Mouse (Mus musculus) spleen, adult 18-20 months (tissue): ENCODE measurements around the gene Cct3.
"Not testable (repeated sequence)": the region's sequence is repeated elsewhere in the genome, so short reads cannot be mapped to it uniquely, and the experiment has no call there.

Source experiments
- DNase-seq, 2 experiments: peaks; one replicate each; pipeline ENCODE4 v3.0.0; 2022; ENCODE audit warnings: mixed read lengths in 2 of 2

The Cct3 gene

DNA sequence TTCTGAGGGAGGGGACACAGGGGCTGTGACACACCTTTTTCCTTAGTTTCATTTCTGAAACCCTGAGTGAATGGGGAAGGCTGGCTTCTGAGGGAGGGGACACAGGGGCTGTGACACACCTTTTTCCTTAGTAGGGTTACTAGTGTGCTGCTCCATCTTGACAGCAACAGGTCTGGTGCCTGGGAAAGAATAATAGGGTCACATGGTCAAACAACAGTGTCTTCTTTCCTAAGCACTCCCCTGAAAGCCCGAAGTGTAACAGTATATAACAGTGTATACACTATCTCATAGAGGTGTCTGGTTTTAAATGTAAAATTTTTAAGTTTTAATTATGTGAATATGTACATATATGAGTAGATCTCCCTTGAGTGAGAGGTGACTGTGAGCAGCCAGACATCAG, 1.6 kb upstream of the Cct3 start:
- DNase-seq = not testable (repeated sequence)

DNA sequence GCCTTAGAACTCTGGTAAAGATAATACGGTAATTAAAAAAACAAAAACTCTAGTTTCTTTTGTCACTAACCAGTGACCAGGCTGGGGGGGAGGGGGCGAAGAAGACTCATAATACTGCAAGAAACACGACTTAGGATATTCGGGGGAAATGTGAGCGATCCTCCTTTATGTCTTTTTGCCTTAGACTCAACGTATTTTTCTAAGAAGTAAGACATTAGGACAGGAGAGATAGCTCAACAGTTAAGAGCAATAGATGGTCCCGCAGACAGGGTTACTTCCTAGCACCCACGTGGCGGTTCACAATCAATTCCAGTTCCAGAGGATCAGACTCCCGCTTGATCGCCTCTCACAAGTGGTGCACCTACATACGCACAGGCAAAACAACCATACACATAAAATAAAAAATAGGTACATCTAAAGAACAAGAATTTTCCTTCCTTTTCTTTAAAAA, 781 bp upstream of the Cct3 start:
- no peak for DNase-seq

DNA sequence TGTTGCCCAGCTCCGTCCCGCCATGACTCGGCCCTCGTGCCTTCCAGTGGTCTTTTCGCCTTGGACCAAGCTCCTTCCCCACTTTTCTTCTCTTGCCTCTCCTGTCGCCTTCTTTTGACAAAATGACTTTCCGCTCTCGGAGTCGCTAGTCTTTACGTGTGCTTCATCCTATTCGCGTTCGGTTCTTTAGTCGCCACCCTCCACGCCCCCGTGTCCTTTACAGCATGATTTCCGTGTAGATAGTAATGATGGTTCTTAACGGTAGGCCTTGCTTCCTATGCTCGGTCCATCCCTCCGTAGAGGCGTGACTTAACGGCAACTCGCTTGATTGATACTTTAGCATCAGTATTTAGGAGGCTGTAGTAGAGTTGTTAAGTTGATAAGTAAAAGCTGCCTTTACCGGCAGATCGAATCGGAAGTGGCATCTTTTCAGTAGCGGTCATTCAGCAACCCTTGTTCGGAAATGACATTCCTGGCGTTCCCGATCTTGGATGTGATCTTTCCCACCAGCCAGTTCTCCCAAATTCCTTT, 470 bp downstream of the Cct3 start:
- DNase-seq = no peak

DNA sequence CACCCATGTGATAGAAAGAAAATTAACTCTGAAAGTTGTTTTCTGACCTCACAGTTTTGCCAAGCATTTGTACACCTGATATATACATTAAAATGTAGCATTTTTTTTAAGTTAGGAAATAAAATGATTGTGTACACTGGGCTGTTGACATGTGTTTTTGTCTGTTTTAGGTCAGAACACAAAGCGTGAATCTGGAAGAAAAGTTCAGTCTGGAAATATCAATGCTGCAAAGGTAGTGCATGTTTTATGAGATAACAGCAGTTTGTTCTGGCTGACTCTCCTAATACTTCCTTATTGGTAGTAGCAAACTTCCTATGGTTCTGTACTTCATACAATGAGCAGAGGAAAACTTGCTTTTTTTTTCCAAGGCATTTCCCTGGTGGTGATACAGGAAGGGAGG, 2.3 kb downstream of the Cct3 start:
- DNase-seq = no peak

DNA sequence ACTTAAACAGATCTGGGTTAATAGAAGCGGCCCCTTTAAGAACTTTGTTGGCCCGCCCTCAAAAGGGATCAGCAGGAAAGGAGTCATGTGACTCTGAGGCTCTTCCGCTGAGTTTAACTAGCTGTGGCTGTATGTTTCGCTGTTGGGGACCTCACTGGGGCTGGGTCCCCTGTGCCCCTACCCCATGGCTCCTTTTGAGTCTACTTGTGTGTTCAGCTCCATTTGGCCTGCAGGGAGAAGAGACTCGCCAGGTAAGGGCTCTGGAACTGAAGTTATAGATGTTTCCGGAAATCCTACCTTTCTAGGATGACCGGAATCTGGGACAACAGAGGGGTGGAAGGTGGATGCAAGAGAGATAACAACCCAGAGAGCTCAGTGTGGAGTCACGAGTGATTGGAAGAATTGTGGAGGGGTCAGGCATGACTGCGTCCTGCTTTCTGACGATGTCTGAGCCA, 28.1 kb downstream of the Cct3 start, which contains the start of gene Glmp:
Glmp (plus strand) TSS at position 73 of the 455 bp plus-strand sequence.
- peak in 1 of 2 experiments; percentile 43 for DNase-seq

DNA sequence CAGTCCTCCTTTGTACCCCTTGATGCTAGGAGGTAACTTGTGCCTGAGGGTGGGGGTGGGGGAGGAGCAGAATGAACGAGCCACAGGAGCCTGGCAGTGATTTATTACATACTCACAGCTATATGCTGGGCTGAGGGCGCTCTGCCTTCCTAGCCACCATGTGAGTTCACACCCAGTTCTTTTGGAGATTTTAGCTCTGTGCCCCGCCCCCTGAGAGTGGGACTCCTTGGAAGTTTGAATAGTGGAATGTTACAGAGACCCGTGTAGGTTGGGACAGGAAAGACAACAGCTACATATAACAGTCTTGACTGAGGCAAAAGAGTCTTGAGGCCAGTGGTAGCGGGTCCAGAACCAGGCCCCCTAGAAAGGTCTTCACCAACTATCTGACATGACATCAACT, 32.0 kb downstream of the Cct3 start:
- no peak for DNase-seq

DNA sequence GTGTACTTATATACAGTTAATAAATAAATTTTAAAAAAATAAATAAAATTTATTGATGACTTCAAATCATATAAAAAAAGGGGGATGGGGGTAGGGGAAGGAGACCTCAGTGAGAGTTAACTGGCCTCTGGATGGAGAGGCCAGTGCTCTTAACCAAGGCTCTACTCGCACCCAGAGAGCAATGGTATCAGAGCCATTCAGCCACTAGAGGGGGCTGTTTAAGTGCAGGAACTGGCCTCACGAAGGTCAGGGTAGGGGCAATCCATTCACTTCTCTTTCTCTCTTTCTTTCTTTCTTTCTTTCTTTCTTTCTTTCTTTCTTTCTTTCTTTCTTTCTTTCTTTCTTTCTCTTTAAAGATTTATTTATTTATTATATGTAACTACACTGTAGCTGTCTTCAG, 34.4 kb downstream of the Cct3 start:
- DNase-seq = peak in 1 of 2 experiments; percentile 52

DNA sequence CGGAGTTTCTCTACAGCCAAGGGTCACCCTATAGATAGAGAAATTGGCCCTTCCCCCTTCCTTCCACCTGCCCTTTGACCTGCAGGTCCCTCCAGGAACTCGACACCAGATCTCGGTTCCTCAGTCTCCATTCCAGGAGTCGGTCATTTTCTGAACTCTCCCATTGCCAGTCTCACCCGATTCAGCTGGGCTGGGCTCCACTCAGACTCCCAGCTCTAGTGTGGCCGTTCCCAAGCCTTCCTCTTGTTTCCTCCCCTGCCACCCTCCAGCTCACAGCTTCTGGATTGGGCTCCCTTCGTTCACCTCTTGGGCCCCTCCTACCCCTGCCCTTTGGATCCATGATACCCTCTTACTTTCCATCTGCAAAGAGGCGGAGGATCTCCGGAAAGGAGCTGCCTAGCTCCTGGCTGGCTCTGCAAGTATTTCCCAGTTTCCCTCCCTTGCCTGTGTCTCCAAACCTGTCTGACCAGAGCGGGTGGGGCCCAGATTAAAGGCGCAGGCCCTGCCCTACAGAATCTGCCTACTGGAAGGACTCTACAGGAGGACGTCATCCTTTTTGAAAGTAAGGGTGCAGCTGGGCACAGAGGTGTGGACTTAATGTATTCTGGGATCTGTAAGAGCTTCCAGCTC, 37.2 kb downstream of the Cct3 start:
- no peak for DNase-seq

DNA sequence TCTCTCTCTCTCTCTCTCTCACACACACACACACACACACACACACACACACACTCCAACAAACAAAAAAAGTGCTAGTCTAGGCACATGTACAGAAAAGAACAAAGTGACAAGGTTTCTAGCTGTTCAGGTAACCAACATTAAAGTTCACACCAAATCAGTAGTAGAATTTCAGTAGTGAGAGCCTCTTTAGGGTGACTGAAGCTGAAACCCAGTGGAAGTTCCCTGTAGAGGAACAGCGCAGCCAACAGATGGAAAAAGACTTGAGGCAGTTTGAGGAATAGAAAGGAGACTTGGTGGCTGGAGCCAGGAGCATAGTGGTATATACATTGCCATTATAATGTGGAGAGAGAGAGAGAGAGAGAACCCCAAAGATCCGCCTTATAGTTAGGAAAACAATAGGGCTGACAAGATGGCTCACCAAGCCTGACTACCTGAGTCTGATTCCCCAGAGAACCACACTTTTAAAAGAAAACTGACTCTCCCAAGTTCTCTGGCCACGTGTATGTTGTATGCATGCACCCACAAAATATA, 38.1 kb downstream of the Cct3 start:
- DNase-seq = no peak

DNA sequence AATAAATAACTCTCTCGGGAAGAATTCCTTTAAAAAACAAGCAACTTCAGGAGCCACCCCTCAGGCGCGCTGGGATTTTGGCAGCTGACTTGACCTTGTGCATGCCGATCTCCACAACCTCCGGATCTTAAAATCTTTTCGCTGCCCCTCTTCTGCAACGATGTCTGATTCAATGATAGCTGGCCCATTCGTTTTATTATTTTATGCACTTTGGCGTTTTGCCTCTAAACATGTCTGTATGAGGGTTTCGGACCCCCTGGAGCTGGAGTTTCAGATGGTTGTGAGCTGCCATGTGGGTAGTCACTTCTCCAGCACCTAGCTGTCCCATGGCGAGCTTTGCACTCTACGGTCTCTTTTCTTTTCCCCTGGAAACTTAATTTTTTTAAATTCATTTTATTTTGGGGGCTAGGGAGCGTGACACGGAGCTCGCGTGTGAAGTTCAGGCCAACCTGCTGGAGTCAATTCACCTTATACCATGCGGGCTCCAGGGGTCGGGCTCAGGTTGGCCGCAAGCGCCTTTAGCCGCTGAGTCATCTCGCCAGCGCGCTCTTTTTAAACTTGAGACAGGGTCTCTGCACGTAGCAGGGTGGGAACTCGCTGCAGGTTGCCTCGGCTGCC, 38.6 kb downstream of the Cct3 start:
- no peak for DNase-seq

DNA sequence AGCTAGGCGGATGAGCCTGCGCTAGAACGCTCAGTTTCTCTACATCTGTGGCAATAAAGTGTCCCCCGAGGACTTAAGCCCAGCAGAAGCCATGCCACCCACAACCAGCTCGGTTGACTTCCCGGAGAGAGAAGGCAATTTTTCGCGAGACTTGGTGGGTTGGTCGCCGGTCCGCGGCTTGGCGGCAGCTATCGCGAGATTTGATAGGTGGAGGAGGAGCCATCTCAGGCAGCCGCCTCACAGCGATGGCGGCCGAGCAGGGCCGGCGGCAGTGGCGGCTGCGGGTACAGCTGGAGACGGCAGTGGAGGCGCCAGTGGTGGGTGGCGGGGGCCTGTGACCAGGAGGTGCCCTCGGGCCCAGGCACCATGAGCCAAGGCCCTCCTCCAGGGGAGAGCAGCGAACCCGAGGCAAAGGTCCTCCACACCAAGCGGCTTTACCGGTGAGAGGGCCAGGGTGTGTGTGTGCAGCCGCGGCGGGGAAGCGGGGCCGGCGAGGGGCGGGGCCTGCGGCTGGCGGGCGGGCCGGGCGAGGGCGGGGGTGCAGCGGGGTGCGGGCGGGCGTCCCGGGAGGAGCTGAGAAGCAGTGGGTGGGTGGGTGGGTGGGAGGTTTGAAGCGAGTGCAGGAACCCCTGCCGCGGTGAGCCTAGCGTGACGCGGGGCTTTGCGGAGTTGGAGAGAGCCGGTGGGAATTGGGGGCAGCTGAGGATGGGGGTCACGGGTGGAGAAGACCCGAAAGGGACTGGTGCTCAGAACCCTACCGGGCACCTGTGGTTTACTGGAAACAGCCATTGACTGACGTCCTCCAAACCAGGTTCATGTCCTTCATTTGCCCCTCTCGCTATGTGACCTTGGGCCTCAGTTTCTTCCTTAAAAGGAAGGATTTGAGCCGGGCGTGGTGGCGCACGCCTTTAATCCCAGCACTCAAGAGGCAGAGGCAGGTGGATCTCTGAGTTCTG, 39.4 kb downstream of the Cct3 start, which contains the start of the genes Tmem79 and Smg5:
Tmem79 (minus strand) TSS at position 91 of the 956 bp plus-strand sequence.
Smg5 (plus strand) TSS at position 203 of the 956 bp plus-strand sequence.
- peak; percentile 95 to 96 for DNase-seq

DNA sequence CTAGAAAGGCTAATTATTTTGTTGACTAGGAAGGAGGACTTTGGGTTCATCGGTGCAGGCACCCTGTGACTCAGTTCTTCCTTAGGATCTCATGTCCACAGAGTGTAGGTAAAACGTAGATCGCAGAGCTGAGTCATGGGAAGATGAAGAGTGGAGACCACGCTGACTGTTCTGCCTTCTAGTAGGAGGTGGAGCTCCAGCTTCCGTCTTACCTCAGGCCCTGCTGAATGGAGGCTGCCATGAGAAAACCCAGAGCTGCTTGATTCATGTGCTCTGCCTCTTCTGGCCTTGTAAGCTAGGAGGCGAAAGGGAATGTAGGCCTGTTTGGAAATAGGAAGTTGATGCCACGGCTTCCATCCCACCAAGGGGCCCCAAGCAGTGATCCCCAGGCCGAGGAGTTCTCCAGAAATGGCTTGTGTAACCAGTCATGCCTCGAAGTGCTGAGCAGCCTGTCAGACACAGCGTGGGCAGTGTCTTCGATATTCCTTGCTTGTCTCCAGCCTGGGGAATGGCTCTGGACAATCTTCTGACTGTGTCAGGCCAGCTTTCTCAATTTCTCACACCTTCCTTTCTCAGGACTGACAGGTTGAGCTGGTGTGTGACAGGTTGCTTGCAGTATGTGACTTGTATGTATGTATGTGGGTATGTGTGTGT, 40.6 kb downstream of the Cct3 start:
- DNase-seq = no peak

DNA sequence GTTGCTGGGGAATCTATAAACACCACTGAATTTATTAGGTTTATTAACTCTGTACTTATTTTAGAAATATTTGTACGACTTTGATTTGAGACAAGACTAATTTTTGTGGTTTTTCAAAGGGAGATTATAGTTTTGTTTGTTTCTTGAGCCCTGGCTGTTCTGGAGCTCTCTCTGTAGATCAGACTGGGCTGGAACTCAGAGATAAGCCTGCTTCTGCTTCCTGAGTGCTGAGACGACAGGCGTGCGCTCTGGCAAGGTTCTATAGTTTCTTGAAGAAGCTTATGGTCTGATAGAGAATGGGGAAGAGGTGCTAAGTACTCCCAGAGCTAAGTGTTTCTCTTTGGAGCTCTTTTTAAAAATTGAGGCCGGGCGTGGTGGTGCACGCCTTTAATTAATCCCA, 41.4 kb downstream of the Cct3 start:
- no peak for DNase-seq

DNA sequence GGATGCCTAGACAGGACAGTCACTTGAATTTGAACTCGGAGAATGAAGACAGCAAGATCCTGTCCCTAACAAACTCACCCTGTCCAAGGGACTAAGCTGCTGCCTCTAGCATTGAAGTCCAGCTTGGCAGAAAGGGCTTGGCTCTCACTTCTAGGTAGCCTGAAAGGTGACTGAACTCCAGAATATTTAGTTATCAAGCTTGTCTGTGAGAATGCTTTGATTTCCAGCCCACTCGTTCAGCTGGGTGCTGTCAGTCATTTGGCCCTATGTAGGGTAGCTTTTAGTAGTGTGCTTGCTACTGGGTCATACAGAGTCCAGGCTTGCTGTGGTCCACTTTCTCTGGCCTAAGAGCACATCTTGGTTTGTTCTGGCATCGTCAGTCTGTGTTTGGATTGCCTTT, 42.1 kb downstream of the Cct3 start:
- no peak for DNase-seq

DNA sequence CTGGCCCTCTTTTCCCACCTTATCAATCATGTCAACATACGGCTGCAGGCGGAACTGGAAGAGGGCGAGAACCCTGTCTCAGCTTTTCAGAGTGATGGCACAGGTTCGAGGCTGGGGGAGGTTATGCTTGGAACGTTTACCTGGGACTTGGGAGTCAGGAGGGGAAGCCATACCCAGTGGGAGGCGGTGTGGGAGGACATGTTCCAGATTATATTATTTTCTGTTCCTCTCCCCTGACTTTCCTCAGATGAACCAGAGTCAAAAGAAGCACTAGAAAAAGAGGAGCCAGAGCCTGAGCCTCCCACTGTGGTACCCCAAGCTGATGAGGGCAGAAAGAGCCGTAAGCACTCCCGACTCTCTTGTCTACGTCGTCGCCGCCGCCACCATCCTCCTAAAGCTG, 53.8 kb downstream of the Cct3 start:
- DNase-seq = no peak

DNA sequence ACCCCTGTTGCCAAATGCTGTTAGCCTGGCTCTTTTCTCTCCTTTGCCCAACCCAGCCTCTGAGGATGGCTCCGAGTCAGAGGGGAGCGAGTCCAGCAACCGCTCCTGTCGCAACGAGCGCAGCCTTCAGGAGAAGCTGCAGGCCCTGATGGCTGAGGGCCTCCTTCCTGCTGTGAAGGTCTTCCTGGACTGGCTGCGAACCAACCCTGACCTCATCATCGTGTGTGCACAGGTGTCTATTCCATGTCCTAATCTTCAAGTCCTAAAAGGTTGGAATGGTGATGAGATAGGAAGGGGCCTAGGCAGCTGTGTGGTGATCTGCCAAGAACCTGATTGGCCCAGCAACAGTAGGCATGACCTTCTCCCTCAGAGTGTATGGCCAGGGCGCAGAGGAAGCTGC, 56.0 kb downstream of the Cct3 start:
- no peak for DNase-seq

DNA sequence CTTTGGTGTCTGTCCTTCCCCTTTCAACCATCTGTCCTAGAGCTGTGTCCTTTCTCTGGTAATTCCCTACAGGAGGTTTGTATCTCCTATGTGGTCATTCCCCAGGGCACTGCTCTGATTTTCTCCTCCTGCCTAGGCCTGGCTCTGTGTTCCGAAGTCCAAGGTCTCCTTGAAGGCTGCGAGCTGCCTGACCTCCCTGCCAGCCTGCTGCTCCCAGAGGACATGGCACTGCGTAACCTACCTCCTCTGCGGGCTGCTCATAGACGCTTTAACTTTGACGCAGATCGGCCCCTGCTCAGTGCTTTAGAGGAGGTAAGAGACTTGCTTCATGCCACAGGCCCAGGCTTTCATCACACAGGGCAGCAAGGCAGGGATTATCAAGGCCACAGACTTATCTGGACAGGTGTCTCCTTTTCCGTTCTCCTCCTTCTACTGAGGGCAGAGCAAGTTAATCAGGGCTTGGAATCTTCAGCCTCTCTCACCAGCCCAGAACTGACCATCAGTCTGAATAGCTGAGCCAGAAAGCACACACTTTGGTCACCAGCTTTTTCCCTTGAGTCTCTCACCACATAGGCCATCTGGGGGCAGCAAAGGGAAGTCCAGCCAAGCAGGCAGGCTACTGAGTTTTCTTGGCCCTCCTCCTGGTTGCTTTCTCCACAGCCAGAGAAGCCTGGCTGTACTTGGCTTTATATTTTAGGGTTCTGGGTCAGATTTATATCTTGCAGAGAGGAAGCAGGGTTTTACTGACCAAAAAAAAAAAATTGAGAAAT, 57.7 kb downstream of the Cct3 start:
- no peak for DNase-seq

DNA sequence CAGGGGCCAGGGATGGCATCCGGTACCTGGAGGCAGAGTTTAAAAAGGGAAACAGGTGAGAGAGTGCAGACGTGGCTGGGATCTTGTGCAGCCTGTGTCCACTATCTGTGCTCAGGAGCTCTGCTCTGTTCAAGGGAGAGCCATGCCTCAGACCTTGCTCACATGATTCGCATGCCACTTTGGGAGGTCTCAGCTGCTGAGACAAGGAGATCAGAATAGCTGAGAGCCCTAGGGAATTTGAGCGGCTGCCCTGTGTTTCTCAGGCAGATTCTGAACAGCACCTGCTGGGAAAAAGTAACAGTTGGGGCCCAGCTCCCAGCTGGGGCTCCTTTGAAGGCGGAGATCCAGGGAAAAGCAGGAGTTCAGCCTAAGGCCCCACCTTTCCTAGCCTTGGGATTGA, 62.7 kb downstream of the Cct3 start:
- no peak for DNase-seq

DNA sequence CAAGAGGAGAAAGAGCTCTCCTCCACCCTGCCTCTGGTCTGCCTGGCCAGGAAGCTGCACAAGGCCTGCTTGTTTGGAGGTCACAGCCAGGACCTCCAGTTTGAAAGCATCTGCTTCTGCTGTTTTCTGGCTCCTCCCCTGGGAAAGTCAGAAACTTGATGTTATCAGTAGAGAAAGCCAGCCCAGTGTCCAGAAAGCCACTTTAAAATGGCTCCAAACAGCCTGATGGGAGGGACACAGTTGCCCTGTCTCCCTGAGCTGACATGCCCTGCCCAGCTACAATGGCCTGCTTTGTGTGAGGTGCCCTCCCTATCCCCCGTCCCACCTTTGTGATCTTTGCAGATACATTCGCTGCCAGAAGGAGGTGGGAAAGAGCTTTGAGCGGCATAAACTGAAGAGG, 63.1 kb downstream of the Cct3 start:
- DNase-seq = no peak

DNA sequence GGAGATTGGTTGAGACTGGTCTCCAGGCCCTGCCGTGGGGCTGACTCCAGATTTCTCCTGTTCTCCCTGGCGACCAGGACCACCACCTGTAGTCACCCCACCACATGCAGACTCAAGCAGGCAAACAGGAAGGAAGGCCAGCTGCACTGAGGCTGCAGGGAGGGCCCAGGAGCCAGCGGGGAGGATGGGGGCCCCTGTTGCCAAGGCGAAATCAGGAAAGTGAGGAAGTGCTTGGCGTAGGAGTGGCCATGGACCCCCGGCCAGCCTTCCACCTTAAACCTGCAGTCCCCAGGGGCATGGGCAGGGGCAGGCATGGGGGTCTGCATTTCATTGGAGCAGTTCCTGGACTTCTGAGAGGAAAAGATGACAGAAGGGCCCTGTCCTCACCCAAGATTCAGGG, 64.2 kb downstream of the Cct3 start:
- DNase-seq = no peak

DNA sequence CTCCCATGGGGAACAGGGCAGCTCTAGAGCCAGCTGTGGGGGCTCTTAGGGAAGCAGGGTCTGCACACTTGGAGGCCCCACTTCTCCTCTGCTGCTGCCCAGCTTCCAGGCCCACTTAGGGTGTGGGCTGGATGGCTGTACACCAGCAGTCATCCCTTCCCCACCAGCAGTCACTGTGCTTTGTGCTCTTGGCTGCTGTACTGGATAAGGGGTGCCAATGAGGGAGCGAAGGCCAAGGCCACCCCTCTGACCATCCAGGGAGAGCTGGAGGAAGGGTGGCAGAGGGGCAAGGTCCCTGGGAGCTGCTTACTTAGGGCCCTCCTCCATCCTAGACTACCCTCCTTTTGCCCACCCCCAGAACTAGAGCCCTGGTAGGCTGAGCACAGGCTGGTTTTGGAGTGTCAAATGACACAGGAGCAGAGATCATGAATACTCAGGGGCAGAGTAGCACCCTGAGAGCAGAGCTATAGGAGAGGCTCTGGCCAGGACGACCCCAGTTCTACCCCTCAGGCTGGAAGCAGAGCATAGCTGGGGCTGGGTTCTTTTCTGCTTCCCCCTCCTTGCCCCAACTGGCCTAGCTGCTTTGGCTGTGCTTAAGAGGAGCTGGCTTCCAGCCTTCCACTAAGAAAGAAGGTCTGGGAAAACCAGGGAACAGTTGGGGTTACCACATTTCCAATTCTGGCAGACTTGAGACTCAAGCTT, 64.8 kb downstream of the Cct3 start:
- DNase-seq = no peak
